Mouse (Mus musculus): Measurements from ENCODE around the gene Gm7579. TPM values are rescaled to one million over a fixed set of nuclear protein-coding genes. Genes with fewer than 3 reads are reported as not detected.
A peak's percentile ranks its signal among the peaks of the same experiment; 100 is the strongest.
"Not testable (repeated sequence)": the region's sequence is repeated elsewhere in the genome, so short reads cannot be mapped to it uniquely, and the experiment has no call there.

The Gm7579 gene
- polyA plus RNA-seq, 1 experiment: not detected

DNA sequence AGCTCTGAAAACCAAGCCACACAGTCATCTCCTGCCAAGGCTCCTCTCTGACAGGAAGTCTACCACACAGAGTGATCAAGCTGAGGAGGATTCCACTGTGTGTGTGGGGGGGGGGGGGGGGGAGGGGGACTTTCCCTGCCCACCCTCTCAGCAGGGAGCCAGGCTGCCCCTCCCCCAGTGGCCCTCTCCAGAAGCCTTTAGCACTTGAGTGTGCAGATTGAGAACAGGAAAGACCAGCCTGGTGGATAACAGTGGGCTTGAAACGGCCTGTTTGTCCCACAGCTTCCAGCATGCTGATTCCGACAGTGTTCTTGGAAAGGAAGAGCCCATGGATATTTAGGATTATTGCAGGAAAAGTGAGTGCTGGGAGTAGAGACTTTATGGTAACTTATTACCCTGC is 12.9 kb downstream of the Gm7579 start:
- DNase-seq (ENCODE audit: low read depth): no peak
- no peak for TF ChIP-seq POLR2A (IDR thresholded peaks at IDR 0.05; ENCODE audit: borderline replicate concordance, extremely low read depth, insufficient read depth, insufficient read length, poor library complexity, severe bottlenecking)
- no peak for TF ChIP-seq CTCF (IDR thresholded peaks at IDR 0.05; ENCODE audit: borderline replicate concordance, extremely low read depth, insufficient read depth, insufficient read length)

GRCm38 (mm10) chr7:142229871-142230270 is 18.2 kb downstream of the Gm7579 start, which contains the start of gene Krtap5-5:
Gene Krtap5-5 (minus strand): TSS chr7:142229971.
- not testable (repeated sequence) for DNase-seq (ENCODE audit: low read depth)

DNA sequence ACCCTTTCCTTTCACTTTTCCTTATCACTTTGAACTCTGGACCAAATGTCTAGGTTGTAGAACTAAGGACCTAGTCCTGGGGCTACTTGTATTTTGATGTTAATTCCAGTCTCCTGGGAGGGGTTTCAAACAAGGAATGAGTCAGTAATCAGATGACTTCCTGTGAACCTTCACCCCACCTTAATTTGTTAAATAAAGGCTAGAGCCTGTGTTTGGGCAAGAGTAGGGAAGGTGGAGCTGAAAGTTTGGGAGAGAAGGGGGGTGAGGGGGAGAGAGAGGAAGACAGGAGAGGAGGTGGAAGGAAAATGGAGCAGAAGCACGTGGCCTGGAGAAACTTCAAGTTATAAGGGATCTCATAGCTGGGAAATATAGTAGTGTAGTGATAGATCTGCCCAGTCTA is 19.9 kb downstream of the Gm7579 start:
- no peak for DNase-seq (ENCODE audit: low read depth)
- TF ChIP-seq POLR2A (IDR thresholded peaks at IDR 0.05; ENCODE audit: borderline replicate concordance, extremely low read depth, insufficient read depth, insufficient read length, poor library complexity, severe bottlenecking) (no peak), CTCF (IDR thresholded peaks at IDR 0.05; ENCODE audit: borderline replicate concordance, extremely low read depth, insufficient read depth, insufficient read length) (no peak)

DNA sequence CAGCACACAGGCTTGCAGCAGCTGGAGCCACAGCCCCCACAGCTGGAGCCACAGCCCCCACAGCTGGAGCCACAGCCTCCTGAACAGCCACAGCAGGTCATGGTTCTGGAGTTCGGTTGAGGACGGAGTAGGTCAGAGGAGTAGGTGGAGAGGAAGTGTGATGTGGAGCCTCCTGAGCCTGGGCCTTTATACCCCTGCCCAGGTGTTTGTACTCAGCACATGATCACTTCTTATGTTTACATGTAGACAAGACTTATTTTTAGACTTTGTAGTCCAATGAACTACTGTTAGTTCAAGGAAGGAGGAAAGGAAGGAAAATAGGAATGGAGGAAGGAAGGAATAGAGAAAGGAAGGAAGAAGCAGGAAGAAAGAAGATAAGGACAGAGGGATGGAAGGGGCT is 29.3 kb downstream of the Gm7579 start, which contains the start of gene Gm40460:
TSS of gene Gm40460 (minus strand) at position 101 of the 400 bp plus-strand sequence.
- TF ChIP-seq CTCF (IDR thresholded peaks at IDR 0.05; ENCODE audit: borderline replicate concordance, extremely low read depth, insufficient read depth, insufficient read length) (no peak), POLR2A (IDR thresholded peaks at IDR 0.05; ENCODE audit: borderline replicate concordance, extremely low read depth, insufficient read depth, insufficient read length, poor library complexity, severe bottlenecking) (no peak)
- DNase-seq (ENCODE audit: low read depth): no peak

GRCm38 (mm10) chr7:142249824-142250223 is 38.2 kb downstream of the Gm7579 start:
- peak; percentile 68 for DNase-seq (ENCODE audit: low read depth)

GRCm38 (mm10) chr7:142255517-142255916 is 43.9 kb downstream of the Gm7579 start:
- peak; percentile 61 for DNase-seq (ENCODE audit: low read depth)
- TF ChIP-seq POLR2A (IDR thresholded peaks at IDR 0.05; ENCODE audit: borderline replicate concordance, extremely low read depth, insufficient read depth, insufficient read length, poor library complexity, severe bottlenecking): no peak
- peak; percentile 90 for TF ChIP-seq CTCF (IDR thresholded peaks at IDR 0.05; ENCODE audit: borderline replicate concordance, extremely low read depth, insufficient read depth, insufficient read length)

More at GRCm38 (mm10) chr7:142249824-142250223, 38.2 kb downstream of the Gm7579 start:
- no peak for TF ChIP-seq POLR2A (IDR thresholded peaks at IDR 0.05; ENCODE audit: borderline replicate concordance, extremely low read depth, insufficient read depth, insufficient read length, poor library complexity, severe bottlenecking)
- TF ChIP-seq CTCF (IDR thresholded peaks at IDR 0.05; ENCODE audit: borderline replicate concordance, extremely low read depth, insufficient read depth, insufficient read length): peak; percentile 66; the same call in 1 of the 2 replicates

DNA sequence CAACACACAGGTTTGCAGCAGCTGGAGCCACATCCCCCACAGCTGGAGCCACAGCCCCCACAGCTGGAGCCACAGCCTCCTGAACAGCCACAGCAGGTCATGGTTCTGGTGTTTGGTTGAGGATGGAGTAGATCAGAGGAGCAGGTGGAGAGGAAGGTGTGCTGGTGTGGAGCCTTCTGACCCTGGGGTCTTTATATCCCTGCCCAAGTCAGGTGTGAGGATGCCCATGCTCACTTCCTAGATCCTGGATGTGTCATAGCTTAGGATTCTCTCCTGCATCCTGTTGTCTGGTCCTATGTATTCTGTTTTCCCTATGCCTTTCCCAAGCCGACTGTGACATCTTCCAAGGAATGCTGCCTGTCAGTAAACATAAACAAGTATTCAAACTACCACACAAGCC is 46.6 kb downstream of the Gm7579 start, which contains the start of gene Gm2431:
TSS of gene Gm2431 (minus strand) at position 101 of the 400 bp plus-strand sequence.
- DNase-seq (ENCODE audit: low read depth): not testable (repeated sequence)

Other genes starting within 250 kb of the Gm7579 start
- 39.4 and 46.5 TPM in 2 replicates for gene Mob2, start 150.8 kb upstream of the Gm7579 start, polyA plus RNA-seq (2012; rRNA removed)
- 93.1 and 145 TPM in 2 replicates for gene Dusp8, start 116.0 kb upstream of the Gm7579 start, polyA plus RNA-seq (2012; rRNA removed)
- gene Gm45618, start 91.1 kb upstream of the Gm7579 start, polyA plus RNA-seq (2012; rRNA removed): not detected in 2 replicates
- gene Gm39115, start 75.8 kb upstream of the Gm7579 start, polyA plus RNA-seq (2012; rRNA removed): not detected in 2 replicates
- gene Gm45337, start 67.3 kb upstream of the Gm7579 start, polyA plus RNA-seq (2012; rRNA removed): 0.06 TPM in 1 of 2 replicates, not detected in the other
- gene Gm29735, start 54.7 kb upstream of the Gm7579 start, polyA plus RNA-seq (2012; rRNA removed): not detected in 2 replicates
- not detected in 2 replicates for gene Gm4553, start 46.1 kb upstream of the Gm7579 start, polyA plus RNA-seq (2012; rRNA removed)
- not detected in 2 replicates for gene Krtap5-2, start 35.9 kb upstream of the Gm7579 start, polyA plus RNA-seq (2012; rRNA removed)
- not detected in 2 replicates for gene Gm10153, start 21.5 kb upstream of the Gm7579 start, polyA plus RNA-seq (2012; rRNA removed)
- gene Krtap5-3, start 10.5 kb upstream of the Gm7579 start, polyA plus RNA-seq (2012; rRNA removed): not detected in 2 replicates
- not detected in 2 replicates for gene Krtap5-5, start 18.1 kb downstream of the Gm7579 start, polyA plus RNA-seq (2012; rRNA removed)
- gene Gm40460, start 29.2 kb downstream of the Gm7579 start, polyA plus RNA-seq (2012; rRNA removed): not detected in 2 replicates
- gene Gm2431, start 46.5 kb downstream of the Gm7579 start, polyA plus RNA-seq (2012; rRNA removed): not detected in 2 replicates
- not detected in 2 replicates for gene Gm4559, start 62.5 kb downstream of the Gm7579 start, polyA plus RNA-seq (2012; rRNA removed)
- not detected in 2 replicates for gene Krtap5-1, start 85.3 kb downstream of the Gm7579 start, polyA plus RNA-seq (2012; rRNA removed)
- not detected in 2 replicates for gene Krtap5-4, start 91.7 kb downstream of the Gm7579 start, polyA plus RNA-seq (2012; rRNA removed)
- 2.8 and 2.9 TPM in 2 replicates for gene Ifitm10, start 161.9 kb downstream of the Gm7579 start, polyA plus RNA-seq (2012; rRNA removed)
- 0.12 and 0.14 TPM in 2 replicates for gene Gm49369, start 170.8 kb downstream of the Gm7579 start, polyA plus RNA-seq (2012; rRNA removed)
- gene Ctsd, start 176.2 kb downstream of the Gm7579 start, polyA plus RNA-seq (2012; rRNA removed): 186 and 216 TPM in 2 replicates
- 0.23 and 0.44 TPM in 2 replicates for gene Syt8, start 223.0 kb downstream of the Gm7579 start, polyA plus RNA-seq (2012; rRNA removed)
- gene Tnni2, start 229.9 kb downstream of the Gm7579 start, polyA plus RNA-seq (2012; rRNA removed): 0.73 and 1.2 TPM in 2 replicates
- 6.2 and 7.6 TPM in 2 replicates for gene Lsp1, start 248.9 kb downstream of the Gm7579 start, polyA plus RNA-seq (2012; rRNA removed)

Data from brain, embryonic 14.5 days (tissue).